Mouse (Mus musculus): ENCODE measurements around the gene Mga.

The Mga gene

DNA sequence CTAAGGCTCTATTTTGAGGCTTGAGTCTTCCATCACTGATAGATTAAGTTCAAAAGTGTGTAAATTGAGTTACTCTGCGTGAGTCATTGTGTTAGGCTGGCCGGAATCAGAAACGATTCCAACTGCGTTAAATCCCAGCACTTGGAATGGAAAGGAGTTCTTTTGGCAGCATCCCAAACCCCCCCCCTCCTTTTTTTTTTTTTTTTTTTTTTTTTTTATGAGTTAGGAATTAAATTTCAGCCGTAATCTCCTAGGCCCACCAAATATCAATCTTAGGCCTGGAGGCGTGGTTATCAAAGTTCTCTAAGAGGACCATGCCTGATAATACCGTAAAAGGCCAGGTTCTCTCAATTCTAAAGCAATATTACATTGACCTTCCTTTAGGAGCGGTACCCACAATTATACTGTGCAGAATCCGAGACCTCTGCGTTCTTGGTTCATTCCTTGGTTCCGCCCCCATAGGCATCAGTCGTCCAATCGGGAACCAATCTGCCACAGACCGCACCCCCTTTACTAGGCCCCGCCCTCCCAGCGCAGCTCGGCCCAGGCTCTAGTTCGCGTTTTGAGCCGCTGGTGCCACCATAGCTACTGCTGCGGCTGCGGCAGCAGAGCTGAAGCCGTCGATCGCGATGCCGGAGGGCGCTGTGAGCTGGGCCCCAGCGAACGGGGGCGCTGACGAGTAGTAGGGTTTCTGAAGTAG is 75.0 kb downstream of the Mga start:
- Histone ChIP-seq H3K27me3 (ENCODE audit: control insufficient read depth, insufficient read depth, low read length, poor library complexity, severe bottlenecking) (no peaks in the 10 kb centered on the region), H3K36me3 (ENCODE audit: control insufficient read depth, insufficient read depth, low read length, poor library complexity, severe bottlenecking) (no peaks in the 10 kb centered on the region)
- peak; percentile 95 for DNase-seq (ENCODE audit: low read depth, low spot score)

DNA sequence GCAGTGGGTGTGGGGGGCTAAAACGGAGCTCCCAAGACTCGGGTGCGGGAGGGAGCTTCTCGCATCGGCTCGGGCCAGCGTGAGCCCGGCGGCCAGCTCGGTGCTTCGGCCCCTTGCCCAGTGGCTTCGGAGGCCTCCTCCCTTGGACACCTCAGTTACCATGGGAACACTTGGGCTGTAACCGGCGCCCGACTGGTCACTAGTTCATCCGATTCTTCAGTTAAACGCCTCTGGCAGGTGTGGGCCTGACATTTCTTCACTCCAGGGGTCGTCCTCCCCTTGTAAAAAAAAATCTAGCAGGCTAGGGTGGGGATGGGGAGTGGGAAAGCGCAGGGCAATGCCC is 75.5 kb downstream of the Mga start, which contains the start of gene Mapkbp1:
Mapkbp1 (plus strand) TSS at position 163 of the 343 bp plus-strand sequence.
- no peak for DNase-seq (ENCODE audit: low read depth, low spot score)
- no peaks in the 10 kb centered on the region for H3K27me3 ChIP-seq (ENCODE audit: control insufficient read depth, insufficient read depth, low read length, poor library complexity, severe bottlenecking)
- H3K36me3 ChIP-seq (ENCODE audit: control insufficient read depth, insufficient read depth, low read length, poor library complexity, severe bottlenecking): no peaks in the 10 kb centered on the region

DNA sequence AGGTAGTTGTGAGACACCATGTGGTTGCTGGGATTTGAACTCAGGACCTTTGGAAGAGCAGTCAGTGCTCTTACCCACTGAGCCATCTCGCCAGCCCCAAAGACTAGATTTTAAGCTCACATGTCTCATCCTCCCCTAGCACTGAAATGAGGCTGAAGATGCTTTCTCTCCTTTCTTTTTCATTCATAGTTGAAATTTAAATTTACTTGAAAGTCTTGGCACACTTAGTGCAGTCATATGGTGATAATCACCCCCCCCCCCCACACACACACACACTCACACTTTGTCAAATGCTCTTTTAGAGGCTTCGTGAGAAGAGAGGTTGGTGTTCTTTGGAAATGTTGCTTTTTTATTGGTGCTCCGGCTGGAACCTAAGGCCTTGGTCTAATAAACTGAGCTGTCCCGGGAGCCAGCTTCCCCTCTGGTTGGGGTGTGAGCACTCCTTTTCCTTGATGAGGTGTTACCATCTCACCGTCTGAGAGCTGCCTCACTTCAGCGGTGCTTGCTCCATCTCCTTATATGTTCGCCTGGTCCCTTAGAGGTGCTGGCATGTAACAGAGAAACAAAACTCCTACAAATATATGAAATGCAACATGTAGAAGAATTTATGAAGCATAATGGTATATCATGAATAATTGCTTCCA is 83.4 kb downstream of the Mga start:
- no peaks in the 10 kb centered on the region for H3K27me3 ChIP-seq (ENCODE audit: control insufficient read depth, insufficient read depth, low read length, poor library complexity, severe bottlenecking)

DNA sequence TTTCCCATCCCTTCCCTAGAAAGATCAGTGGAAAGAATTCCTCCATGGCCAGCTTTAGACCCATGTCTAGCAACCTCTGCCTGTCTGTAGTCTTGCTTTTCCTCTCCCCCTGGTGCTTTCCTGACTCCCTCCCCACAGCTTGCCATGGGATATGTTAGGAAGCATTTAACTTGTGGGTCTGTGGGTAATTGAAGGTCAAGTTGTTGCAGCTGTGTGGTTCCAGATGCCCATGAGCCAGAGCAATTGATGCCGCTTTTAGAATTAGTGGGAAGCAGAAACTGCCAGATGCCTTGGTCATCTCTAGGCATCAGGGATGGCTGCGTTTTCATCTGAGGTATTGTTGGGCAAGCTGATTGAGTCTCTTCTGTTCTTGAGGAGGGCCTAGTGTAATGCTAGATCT is 84.6 kb downstream of the Mga start:
- Histone ChIP-seq H3K27me3 (ENCODE audit: control insufficient read depth, insufficient read depth, low read length, poor library complexity, severe bottlenecking) (no peaks in the 10 kb centered on the region), H3K36me3 (ENCODE audit: control insufficient read depth, insufficient read depth, low read length, poor library complexity, severe bottlenecking) (0 out of 2 replicates have a peak, but pooled peaks cover 2% of the 10 kb centered on the region)
- DNase-seq (ENCODE audit: low read depth, low spot score): no peak

More for the DNA sequence above, 83.4 kb downstream of the Mga start:
- no peak for DNase-seq (ENCODE audit: low read depth, low spot score)
- H3K36me3 ChIP-seq (ENCODE audit: control insufficient read depth, insufficient read depth, low read length, poor library complexity, severe bottlenecking): 0 out of 2 replicates have a peak, but pooled peaks cover 2% of the 10 kb centered on the region

DNA sequence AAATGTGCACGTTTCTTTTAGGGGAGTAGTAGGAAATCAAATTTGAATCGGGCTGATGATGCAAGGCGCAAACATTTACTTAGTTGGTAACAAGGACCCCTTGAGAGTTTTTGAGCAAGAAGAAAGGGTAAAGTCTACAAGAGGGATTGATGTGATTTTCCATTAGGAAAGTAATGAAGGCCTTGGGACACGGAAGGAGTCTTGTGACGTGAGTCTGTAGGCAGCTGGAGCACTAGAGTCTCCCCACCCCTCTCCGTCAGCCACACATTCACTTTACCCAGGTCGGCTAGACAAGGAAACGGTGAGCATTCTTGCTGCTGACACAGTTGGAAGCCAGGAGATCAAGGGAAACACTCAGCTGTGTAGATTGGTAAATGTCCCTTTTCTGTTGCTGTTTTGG is 88.8 kb downstream of the Mga start:
- Histone ChIP-seq H3K27me3 (ENCODE audit: control insufficient read depth, insufficient read depth, low read length, poor library complexity, severe bottlenecking) (no peaks in the 10 kb centered on the region), H3K36me3 (ENCODE audit: control insufficient read depth, insufficient read depth, low read length, poor library complexity, severe bottlenecking) (0 out of 2 replicates have a peak, but pooled peaks cover 2% of the 10 kb centered on the region)
- DNase-seq (ENCODE audit: low read depth, low spot score): no peak

DNA sequence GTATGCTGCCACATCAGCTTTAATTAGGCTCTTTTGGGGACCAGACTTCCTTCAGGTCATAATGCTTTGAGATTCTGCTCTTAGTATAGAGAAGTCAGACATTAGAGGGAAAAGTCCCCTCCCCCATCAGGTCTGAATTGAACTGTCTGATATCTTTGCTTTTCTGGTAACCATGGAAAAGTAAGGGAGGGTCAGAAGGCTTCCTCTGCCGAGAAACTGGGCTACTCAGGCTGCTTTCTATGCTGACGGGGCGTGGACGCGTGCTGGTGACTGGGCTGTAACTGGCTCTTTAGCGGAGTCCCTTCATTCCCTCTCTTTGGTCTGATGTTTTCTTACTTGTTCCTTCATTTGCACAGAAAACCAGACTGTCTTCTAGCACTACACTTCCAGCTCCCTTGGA is 89.3 kb downstream of the Mga start:
- DNase-seq (ENCODE audit: low read depth, low spot score): no peak
- Histone ChIP-seq H3K36me3 (ENCODE audit: control insufficient read depth, insufficient read depth, low read length, poor library complexity, severe bottlenecking) (0 out of 2 replicates have a peak, but pooled peaks cover 2% of the 10 kb centered on the region), H3K27me3 (ENCODE audit: control insufficient read depth, insufficient read depth, low read length, poor library complexity, severe bottlenecking) (no peaks in the 10 kb centered on the region)

DNA sequence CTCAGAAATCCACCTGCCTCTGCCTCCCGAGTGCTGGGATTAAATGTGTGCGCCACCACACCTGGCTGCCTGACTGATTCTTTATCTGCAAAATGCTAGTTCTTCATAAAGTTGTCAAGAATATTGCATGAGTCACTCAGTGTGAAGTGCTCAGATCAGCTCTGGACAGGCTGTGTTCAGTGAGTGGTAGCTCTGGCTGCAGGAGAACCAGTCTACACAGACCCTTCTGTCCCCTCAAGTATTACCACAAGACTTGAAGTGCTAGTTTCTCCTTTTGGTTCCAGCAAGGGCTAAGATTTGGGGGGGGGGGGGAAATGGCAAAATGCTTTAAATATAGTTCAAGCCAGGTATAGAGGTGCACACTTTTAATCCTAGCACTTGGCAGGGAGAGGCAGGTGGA is 90.4 kb downstream of the Mga start:
- no peaks in the 10 kb centered on the region for H3K27me3 ChIP-seq (ENCODE audit: control insufficient read depth, insufficient read depth, low read length, poor library complexity, severe bottlenecking)
- 0 out of 2 replicates have a peak, but pooled peaks cover under 1% of the 10 kb centered on the region for H3K36me3 ChIP-seq (ENCODE audit: control insufficient read depth, insufficient read depth, low read length, poor library complexity, severe bottlenecking)
- DNase-seq (ENCODE audit: low read depth, low spot score): no peak

DNA sequence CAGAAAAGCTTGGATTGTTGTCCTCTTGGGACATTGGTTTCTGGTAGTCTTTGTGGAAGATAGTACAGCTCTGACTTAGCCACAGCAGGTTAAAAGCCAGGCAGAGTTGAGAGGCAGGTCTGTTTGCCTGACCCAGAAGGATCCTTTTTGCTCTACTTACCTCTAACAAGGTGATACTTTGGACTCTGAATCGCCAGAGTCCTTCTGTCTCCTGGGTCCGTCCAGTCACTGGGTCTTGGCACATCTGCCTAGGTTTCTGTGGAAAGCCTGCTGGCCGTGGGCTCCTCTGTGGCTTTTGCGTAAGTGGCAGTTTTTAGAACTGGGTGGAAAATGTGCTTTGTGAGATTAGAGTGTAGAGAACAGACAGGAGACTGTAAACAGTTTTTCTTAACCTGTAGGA is 91.9 kb downstream of the Mga start:
- no peak for DNase-seq (ENCODE audit: low read depth, low spot score)
- no peaks in the 10 kb centered on the region for H3K27me3 ChIP-seq (ENCODE audit: control insufficient read depth, insufficient read depth, low read length, poor library complexity, severe bottlenecking)

DNA sequence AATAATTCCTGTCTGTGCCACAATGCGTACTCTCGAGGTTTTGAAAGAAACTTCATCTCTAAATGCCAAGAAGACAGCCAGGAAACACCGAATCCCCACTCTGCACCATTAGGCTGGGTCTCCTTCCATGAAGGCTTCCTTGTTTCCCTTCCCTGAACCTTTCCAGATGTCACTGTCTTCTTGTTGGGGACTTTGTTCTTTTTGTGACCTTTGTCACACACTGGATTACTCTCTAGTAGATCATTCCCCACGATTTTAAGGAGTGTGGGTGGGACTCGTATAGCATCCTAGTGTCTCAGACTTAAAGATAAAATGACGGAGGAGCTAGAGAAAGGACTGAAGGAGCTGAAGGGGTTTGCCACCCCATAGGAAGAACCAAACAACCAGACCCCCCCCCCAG is 93.9 kb downstream of the Mga start:
- Histone ChIP-seq H3K27me3 (ENCODE audit: control insufficient read depth, insufficient read depth, low read length, poor library complexity, severe bottlenecking) (no peaks in the 10 kb centered on the region), H3K36me3 (ENCODE audit: control insufficient read depth, insufficient read depth, low read length, poor library complexity, severe bottlenecking) (no peaks in the 10 kb centered on the region)
- DNase-seq (ENCODE audit: low read depth, low spot score): no peak

More for the DNA sequence above, 91.9 kb downstream of the Mga start:
- no peaks in the 10 kb centered on the region for H3K36me3 ChIP-seq (ENCODE audit: control insufficient read depth, insufficient read depth, low read length, poor library complexity, severe bottlenecking)

DNA sequence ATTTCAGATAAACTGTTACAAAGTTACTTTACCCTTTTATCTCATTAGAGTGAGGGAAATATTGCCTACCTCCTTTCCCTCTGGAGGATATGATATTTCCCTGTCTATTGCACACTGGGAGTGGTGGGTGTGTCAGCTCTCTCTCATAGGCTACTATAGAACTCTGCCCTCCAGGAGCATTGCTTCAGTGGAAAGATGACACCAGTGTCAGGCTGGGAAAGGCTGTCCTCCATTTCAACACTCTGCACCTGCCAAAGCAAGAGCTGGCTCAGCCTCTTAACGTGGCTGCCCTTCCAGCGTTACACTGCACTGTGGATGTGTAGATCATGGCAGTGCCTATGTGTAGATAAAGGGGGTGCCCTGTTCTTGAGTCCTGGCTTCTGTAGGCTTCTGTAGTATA is 95.3 kb downstream of the Mga start:
- no peaks in the 10 kb centered on the region for H3K27me3 ChIP-seq (ENCODE audit: control insufficient read depth, insufficient read depth, low read length, poor library complexity, severe bottlenecking)
- no peak for DNase-seq (ENCODE audit: low read depth, low spot score)
- H3K36me3 ChIP-seq (ENCODE audit: control insufficient read depth, insufficient read depth, low read length, poor library complexity, severe bottlenecking): no peaks in the 10 kb centered on the region

DNA sequence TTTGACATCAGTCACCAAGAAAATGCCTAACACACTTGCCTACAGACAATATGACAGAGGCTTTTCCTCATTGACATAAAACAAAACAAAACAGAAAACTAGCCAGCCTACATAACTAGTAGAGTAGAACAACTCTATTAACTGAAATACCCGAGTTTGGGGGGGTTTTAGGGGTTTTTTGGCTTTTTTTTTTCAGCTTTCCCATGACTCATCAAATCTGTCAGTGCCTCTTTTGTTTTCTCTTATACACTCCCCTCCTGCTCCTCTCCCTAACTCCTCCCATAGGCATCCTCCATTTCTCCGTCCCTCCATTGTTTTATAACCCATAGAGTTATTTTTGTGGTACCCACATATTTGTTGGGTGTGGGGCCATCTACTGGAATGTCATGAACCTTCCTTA is 96.5 kb downstream of the Mga start:
- DNase-seq (ENCODE audit: low read depth, low spot score): no peak
- no peaks in the 10 kb centered on the region; the same call in 1 of the 2 replicates for H3K36me3 ChIP-seq (ENCODE audit: control insufficient read depth, insufficient read depth, low read length, poor library complexity, severe bottlenecking)
- no peaks in the 10 kb centered on the region for H3K27me3 ChIP-seq (ENCODE audit: control insufficient read depth, insufficient read depth, low read length, poor library complexity, severe bottlenecking)

DNA sequence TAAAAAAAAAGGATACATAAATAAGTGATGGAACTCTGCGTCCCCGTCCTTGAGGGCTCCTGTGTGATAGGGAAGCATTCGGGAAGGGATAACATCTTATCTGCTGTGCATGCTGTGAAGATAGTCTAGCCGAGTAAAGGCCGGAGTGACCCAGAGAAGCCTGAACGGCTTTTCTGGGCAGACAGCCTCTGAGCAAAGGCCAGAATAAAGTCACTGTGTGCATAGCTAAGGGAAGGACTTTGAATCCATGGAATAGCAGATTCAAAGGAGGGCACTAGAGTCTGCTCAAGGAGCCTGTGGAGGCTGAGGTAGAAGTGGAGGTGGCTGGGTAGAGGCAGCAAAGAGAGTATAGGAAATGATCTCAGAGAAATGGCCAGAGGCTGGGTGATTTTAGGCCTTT is 97.8 kb downstream of the Mga start:
- H3K27me3 ChIP-seq (ENCODE audit: control insufficient read depth, insufficient read depth, low read length, poor library complexity, severe bottlenecking): no peaks in the 10 kb centered on the region
- no peak for DNase-seq (ENCODE audit: low read depth, low spot score)
- H3K36me3 ChIP-seq (ENCODE audit: control insufficient read depth, insufficient read depth, low read length, poor library complexity, severe bottlenecking): no peaks in the 10 kb centered on the region; the same call in 1 of the 2 replicates

DNA sequence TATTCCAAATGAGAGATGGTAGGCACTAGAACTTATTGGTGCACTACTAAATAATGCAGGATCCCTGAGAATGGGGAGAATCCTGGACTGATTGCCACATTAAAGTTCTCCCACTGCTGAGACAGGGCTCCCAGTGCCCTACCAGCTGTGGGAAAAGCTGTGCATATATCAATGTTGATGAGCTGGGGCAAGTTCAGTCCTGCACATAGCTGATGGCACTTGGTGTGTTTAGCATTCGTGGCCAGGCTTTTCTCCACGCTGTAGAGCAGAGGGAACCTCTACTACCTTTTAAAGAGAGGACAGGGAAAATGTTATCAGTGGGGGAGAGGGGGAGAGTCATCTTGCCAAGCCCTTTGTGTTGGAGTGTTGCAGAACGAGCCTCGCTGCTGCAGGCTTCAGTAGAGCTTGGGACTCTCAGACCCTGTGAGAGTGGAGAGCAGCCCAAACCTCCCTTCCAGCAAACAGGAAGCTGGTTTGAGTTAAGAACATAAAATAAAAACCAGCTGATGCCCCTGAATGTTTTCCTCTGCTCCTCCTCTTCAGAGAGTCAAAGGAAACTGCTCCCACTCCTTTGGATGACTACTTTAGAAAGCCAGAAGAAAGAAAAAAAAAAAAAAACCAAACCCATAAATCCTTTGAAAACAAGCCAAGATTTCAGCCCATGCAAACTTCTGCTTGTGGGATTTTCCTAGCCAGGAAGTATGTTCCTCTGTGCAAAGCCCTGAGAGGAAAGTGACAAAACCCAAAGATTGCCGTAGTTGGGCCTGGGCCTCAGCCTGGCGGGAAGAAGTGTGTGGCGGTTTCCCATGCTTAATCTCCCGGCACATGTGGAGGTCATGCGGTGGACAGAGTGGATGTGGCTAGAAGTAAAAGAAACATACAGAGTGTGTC is 98.6 kb downstream of the Mga start:
- Histone ChIP-seq H3K36me3 (ENCODE audit: control insufficient read depth, insufficient read depth, low read length, poor library complexity, severe bottlenecking) (no peaks in the 10 kb centered on the region; the same call in 1 of the 2 replicates), H3K27me3 (ENCODE audit: control insufficient read depth, insufficient read depth, low read length, poor library complexity, severe bottlenecking) (no peaks in the 10 kb centered on the region)
- no peak for DNase-seq (ENCODE audit: low read depth, low spot score)

DNA sequence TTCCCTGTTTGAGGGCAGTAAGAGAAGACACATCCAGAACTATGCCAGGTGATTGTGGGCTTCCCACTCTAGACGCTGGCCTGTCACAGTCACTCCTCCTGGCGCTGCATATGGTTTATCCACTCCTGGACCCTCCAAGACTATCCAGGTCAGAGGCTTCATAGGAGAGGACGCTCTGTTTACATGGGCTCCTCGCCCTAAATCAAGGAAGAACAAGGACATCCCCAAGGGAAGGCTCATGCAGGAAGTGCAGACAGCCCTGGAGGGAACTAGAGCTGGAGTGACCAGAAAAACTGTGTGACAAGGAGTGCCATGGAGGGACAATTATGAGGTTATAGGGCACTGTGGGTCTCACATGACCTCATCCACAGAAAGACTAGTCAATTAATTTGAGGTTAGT is 100.3 kb downstream of the Mga start:
- Histone ChIP-seq H3K27me3 (ENCODE audit: control insufficient read depth, insufficient read depth, low read length, poor library complexity, severe bottlenecking) (no peaks in the 10 kb centered on the region), H3K36me3 (ENCODE audit: control insufficient read depth, insufficient read depth, low read length, poor library complexity, severe bottlenecking) (no peaks in the 10 kb centered on the region; the same call in 1 of the 2 replicates)
- no peak for DNase-seq (ENCODE audit: low read depth, low spot score)

DNA sequence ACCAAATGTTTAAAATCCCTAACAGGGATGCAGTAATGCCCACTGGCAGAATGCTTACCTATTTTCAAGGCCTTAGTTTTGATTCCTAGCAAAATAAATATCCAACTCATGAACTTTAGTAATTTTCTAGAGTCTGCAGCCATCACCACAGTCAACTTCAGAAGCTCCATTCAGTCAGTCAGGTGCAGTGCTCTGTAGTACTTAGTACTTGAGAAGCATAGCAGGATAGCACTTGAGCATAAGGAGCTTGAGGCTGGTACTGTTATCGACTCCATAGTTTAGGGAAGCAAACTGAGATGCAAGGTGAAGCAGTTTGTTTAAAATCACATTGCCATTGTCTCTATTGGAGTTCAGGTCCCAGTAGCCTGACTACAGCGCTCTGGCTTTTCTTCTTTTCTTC is 102.7 kb downstream of the Mga start:
- no peak for DNase-seq (ENCODE audit: low read depth, low spot score)
- no peaks in the 10 kb centered on the region for H3K27me3 ChIP-seq (ENCODE audit: control insufficient read depth, insufficient read depth, low read length, poor library complexity, severe bottlenecking)
- H3K36me3 ChIP-seq (ENCODE audit: control insufficient read depth, insufficient read depth, low read length, poor library complexity, severe bottlenecking): no peaks in the 10 kb centered on the region; the same call in 1 of the 2 replicates
